Mouse (Mus musculus) frontal cortex, adult 2 months (tissue): ENCODE data around the gene Mmrn1. TPM values are rescaled to one million over a fixed set of nuclear protein-coding genes. Genes with fewer than 3 reads are reported as not detected.

Source experiments
- DNase-seq, 2 experiments: peaks; one replicate each; pipeline ENCODE4 v3.0.0; 2022; ENCODE audit warnings: low spot score in 1 of 2; ENCODE audit errors: extremely low spot score in 1 of 2
- polyA plus RNA-seq: library from polyadenylated mRNA; depleted of rRNA; stranded (reverse); fragments of >200 nt; gene quantifications from 2 replicates; pipeline ENCODE4 v1.2.3, GENCODE M21; 2012; rRNA removed

Gene Mmrn1
- polyA plus RNA-seq, 1 experiment: 0.04 TPM

DNA sequence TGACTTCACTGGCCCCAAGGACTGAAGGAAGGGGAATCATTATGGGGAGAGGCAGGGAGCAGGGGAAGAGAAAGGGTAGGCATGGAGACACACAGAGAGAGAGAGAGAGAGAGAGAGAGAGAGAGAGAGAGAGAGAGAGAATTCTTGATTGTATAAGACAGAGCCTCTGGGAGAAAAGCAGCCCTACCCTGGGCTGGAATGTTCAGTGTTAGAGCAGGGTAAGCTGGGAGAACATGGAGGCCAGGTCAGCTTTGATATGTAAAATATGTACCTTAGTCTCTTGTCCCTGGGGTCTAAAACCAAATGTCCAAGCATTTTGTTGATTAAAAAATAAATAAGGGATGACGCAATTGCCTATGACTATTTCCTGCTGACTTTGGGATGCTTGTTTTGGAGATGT lies 67.6 kb downstream of the Mmrn1 start:
- DNase-seq: no peak

DNA sequence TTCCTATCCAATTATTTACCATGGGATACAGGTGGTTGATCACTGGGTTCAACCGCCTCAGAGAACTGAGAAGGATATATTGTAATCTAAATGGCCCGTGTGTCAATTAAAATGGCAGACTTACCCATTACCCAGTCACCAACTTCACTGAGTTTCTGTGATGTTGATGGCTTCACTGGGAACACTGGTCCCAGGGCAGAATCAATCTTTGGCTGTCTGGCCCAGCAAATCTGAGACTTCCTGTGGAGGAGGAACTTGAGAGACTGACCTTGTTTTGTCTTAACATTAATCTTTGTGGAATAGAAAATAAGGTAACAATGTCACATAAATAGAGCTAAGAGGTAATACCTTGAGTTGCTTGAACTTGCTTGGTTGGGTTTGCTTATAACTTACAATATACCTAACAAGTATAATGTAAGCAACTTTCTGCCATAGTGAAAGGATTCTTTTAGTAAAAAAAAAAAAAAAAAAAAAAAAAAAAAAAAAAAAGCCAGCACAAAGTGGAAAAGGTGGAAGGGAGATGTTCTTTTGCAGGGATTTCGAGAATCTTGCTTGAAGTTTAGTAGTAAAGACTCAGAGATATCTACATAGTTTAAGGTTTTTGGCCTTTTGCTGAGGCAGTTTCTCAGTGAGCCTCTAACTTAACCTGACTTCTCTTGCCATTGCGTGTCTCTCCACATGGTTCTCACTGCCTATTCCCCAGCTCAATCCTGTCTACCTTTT lies 68.8 kb downstream of the Mmrn1 start:
- DNase-seq: no peak

DNA sequence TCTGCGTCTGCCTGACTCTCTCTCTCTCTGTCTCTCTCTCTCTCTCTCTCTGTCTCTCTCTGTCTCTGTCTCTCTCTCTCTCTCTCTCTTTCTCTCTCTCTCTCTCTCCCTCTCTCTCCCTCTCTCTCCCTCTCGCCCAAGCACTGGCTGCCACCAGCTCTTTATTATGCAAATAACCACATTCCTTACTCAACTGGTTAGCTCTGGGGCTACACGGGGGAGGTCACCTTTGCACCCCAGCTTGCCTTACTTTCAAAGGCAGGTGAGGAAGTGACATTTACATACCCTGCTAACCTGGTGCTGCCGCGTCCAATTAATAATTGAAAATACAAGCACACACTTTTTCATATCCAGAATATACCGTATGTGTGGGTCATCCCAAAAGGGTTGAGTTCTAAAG lies 69.3 kb downstream of the Mmrn1 start:
- DNase-seq: no peak

DNA sequence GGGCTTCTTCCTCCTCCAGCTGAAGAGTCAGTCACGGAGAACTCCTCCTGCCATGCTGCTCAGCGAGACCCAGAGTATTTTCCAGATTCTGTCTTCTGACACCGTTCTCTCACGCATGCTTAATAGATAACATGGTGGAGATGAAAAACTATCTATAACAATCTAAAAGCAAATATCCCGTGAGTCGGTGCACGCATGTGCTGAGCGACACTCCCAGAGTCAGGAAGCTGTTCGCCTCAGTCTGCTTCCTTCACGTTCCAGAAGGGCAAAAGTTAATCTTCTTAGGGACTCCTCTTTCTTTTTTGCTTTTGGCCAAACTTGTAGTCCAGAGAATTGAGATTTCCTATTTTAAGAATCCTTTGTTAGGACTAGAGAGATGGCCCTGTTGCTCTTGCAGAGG lies 69.7 kb downstream of the Mmrn1 start:
- no peak for DNase-seq

DNA sequence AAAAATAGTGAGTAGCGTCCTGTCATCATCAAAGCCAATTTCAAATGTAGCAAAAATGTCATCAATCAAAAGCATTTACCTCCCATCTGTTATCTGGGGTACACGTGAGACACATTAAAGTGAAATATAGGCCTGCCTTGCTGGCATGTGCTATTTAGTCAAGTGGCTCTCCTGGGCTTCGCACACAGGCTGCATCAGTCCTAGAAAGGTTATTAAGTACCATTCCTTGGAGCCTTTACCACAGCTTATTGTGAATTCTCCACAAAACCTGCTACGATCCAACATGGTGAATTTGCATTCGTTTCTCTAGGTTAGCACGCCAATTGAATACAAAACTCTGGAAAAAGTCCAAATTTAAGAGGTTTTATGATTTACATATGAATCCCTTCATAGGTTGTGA lies 70.8 kb downstream of the Mmrn1 start:
- no peak for DNase-seq

DNA sequence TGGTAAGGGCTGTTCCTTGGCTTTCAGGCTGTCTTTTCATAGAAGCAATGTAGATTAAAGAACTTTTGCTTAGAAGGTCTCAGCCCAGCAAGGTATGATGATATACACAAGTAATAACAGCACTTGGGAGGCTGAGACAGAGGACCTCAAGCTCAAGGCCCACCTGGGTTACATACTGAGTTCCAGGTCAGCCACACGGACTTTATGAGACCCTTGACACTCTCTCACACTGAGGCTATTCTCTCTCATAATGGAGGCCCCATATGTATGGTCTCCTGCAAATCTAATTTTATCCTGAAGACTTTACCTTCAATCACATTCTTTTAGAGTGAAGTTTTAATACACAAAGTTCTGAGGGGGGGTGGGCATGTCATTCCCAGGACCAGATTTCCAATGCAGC lies 71.6 kb downstream of the Mmrn1 start:
- DNase-seq: no peak

DNA sequence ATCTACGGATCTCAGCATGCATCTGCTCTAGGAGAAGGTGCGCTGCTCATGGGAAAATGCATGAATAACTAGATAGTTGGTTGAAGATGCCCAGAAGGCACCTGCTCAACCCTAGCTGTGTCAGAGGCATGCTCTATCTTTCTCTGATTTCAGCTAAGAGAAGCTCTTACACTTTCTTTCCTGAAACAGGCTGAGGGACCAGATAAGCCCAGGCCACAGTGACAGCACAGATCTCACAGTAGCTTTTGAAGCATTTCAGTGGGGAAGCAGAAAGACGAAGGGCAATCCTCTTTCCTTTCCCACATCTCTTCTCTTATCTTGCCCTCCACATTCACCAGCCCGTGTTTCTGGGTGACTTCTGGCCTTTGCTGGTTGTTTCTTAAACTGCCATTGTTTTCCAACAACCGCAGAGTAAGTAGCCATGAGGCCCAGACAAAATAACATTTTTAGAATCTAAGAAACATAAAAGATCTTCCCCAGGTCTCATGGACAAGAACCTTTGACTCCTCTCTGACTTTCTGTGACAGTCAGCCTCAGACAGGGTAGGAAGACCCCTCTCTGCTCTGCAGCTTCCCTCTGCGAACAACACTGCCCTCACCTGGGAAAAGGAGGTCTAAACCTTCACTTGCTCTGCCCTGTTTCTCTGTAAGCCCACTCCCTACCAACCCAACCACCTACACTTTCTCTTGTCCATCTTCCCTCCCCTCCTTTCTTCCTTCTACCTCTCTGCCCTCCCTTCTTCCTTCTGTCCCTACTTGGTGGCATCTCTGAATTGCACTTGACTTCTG lies 76.4 kb downstream of the Mmrn1 start:
- DNase-seq: no peak

DNA sequence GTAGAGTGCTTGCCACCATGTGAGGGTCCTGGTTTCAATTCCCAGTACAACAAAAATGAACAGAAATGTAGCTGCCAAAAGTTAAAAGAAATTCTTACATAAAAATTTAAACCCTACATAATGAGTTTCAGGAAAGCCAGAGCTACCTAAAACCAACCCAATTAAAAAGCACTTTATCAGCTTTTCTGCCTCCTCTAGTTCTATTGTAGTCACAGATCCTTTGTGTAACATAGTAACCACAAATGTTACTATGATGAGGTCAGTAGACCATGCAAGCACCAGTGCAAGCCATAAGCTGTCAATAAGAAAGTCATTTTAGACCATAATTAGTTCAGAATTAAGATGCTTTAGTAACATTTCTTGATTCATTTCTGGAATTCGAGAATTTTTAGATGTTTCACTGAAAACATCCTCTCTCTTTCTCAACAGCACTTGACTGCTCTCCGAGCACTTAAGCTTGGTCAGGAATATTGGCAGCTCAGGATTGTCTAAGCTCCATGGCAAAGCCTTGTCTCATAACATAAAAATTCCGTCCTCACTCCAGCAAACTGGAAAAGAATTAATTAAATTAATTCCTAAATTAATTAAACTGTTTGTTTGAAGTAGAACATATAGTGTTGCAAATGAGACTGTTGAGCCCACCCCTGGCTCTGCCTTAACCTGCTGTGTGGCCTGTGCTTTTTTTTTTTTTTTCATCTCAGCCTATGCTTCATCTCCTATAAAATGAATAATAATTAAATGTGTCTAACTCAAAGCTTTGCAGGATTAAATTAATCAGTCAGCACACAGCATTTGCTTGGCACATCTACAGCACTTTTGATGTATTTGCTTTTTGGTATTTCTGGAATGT lies 79.4 kb downstream of the Mmrn1 start:
- DNase-seq: peak in 1 of 2 experiments; percentile 5

DNA sequence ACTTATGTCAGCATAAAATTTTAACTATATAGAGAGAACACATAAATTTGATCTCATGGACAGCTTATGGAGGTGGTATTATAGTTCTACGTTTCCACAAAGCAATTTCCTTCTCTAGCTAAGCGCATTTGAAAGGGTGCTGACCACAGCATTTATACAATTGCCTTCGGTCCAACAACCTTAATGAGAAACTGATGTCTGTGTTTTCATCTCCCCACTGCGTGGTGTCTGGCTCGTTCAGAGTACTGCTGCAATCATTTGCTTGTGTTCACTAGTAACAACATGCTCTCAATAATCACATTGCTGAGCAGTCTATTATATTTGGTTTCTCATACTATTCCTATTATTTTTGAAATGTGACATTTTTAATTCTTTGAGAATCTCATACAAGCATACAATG lies 89.0 kb downstream of the Mmrn1 start:
- DNase-seq: no peak

DNA sequence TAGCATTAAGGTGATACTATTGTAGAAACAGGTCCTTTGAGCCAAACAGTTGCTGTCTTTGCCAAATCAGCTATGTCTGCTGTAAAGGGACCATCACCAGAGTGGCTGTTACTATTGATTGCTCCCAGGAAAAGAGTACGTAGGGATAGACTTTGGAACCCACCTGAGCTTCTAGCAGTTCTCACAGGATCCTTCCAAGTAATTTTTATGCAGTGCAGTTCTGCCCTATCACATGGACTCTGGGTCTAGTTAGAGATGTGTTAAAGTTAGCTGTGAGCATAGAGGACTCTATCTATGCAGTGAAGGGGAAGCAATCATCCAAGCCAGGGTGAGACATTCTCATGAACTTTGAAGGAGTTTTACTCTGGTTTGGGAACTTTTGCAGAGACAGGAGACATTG lies 94.9 kb downstream of the Mmrn1 start:
- no peak for DNase-seq

DNA sequence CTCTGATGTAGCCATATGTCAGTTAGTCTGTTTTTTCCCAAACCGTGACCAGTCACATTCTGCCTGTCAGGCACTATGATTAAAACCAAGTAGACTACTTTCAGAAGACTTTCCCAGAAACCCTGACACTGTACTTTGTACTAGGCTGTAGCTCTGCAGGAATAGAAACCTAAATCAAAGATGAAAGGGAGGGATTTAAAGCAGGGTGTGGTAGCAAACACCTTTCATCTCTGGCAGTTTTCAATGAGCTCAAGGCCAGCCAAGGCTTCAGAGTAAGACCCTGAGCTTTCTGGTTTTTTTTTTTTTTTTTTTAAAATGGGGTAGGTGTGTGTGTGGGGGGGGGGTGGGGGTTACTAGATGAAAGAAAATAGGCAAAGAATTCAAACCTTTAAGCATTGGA lies 96.2 kb downstream of the Mmrn1 start:
- no peak for DNase-seq

DNA sequence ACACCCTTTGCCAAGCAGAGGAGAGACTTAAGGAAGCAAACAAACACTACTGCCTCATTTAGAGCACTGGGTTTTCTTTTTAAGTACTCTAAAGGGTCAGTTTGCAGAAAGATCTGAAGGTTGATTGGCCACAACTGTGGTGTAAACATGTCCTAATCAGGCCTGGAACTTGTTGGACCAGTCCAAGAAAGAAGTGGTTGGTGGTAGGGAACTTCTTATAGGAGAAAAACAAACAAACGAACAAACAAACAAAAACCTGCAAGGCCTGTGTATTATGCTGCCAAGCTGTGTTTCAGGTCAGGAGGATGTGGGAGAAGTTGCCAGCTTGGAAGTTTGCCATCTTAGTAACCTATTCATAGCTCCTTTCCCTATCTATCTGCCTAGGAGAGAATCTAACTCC lies 108.5 kb downstream of the Mmrn1 start:
- no peak for DNase-seq

Other genes with a start within 250 kb of the Mmrn1 start
- gene Snca, start 95.1 kb upstream of the Mmrn1 start, polyA plus RNA-seq: 443 and 533 TPM in 2 replicates